ENCODE assay signal across 35 mouse cellular contexts in the genomic region with DNA sequence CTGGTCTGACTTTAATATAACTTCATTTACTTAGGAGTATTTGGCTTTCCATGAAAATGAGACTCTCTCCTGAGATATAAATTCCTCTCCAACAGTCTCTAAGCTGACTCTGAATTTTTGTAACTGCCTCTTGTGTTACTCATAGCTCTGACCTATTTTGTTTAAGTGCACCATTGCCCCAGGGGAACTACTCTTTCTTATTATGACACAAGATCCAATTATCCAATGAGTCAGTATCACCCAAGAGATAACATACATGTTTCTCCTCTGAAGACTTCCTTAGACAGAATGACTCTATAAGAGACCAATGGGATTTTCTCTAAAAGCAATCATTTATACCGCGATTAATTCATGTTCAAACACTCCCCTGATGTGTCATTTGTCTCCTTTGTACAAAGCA.
DNase-seq lines count a peak whose midpoint lies in the region; ATAC-seq and TF ChIP-seq lines count a peak whose summit lies in the region.
"Had no signal": no experiment of that assay in that cellular context is flagged by ENCODE, and none has a peak within 500 bp of the region (broad histone marks: within the 10 kb centered on the region; RNA-seq: fewer than 3 reads in every experiment).

No protein-coding gene starts in this region.

- H3K4me3 ChIP-seq in embryonic facial prominence, embryonic 14.5 days (ENCODE audit: low read depth, low read length): no peak overlapping the region
- no peak overlapping the region for H3K4me3 ChIP-seq in embryonic facial prominence, embryonic 10.5 days
- H3K4me3 ChIP-seq: embryonic facial prominence, embryonic 15.5 days; erythroblast, embryonic 14.5 days; forebrain, embryonic 13.5 days; gastrocnemius, adult 2 months; heart, embryonic 12.5 days; heart, embryonic 15.5 days; hindbrain, embryonic 10.5 days had no signal

- H3K27me3 ChIP-seq in embryonic facial prominence, embryonic 14.5 days (replicated peaks; ENCODE audit: control insufficient read depth, insufficient read depth, low read length): 0 out of 2 replicates have a peak, but pooled peaks cover 2% of the 10 kb centered on the region
- H3K27me3 ChIP-seq in embryonic facial prominence, embryonic 10.5 days (replicated peaks; ENCODE audit: low read depth, poor library complexity, severe bottlenecking): no peaks in the 10 kb centered on the region
- H3K27me3 ChIP-seq: embryonic facial prominence, embryonic 15.5 days; forebrain, embryonic 13.5 days; heart, embryonic 12.5 days; heart, embryonic 15.5 days had no signal

- no peaks in the 10 kb centered on the region for H3K9me3 ChIP-seq in embryonic facial prominence, embryonic 14.5 days (ENCODE audit: control insufficient read depth, low read length)
- no peaks in the 10 kb centered on the region for H3K9me3 ChIP-seq in embryonic facial prominence, embryonic 10.5 days
- H3K9me3 ChIP-seq: embryonic facial prominence, embryonic 15.5 days; forebrain, embryonic 13.5 days; heart, embryonic 12.5 days; heart, embryonic 15.5 days; hindbrain, embryonic 10.5 days had no signal

- H3K27ac ChIP-seq in embryonic facial prominence, embryonic 14.5 days (replicated peaks; ENCODE audit: low read depth, low read length): no peak overlapping the region
- no peak overlapping the region for H3K27ac ChIP-seq in embryonic facial prominence, embryonic 10.5 days (replicated peaks)
- H3K27ac ChIP-seq: embryonic facial prominence, embryonic 15.5 days; forebrain, embryonic 13.5 days; gastrocnemius, adult 2 months; heart, embryonic 15.5 days; hindbrain, embryonic 10.5 days; hindbrain, embryonic 14.5 days; hindbrain, postnatal 0 days had no signal

- DNase-seq in embryonic facial prominence, embryonic 14.5 days (ENCODE audit: low spot score): peak; percentile 50
- DNase-seq in embryonic facial prominence, embryonic 10.5 days (ENCODE audit: low spot score): no peak
- peak; percentile 49 for DNase-seq in NIH3T3 (ENCODE audit: low read depth)
- peak; percentile 5 for DNase-seq in brain, embryonic 14.5 days (ENCODE audit: low read depth)
- peak; percentile 12 for DNase-seq in retina, postnatal 1 day
- DNase-seq in urinary bladder, adult 2 months (ENCODE audit: low spot score): no peak
- DNase-seq in testis, postnatal 14 days (ENCODE audit: low spot score): no peak
- DNase-seq in layer of hippocampus, postnatal 14 days (ENCODE audit: low spot score in 2 of 2): no peak
- DNase-seq: adrenal gland, adult 8-10 months; adrenal gland, postnatal 25 days; B cell, adult 2 months; cerebellum, adult 11-12 months; cerebellum, adult 8-10 months; cerebellum, postnatal 10 days; cerebellum, postnatal 36 days; embryo, embryonic 11 days; forebrain, postnatal 0 days; gastrocnemius, adult 2 months; gastrocnemius, postnatal 25 days; heart, adult 18-20 months; heart, postnatal 10 days; heart, postnatal 36 days; kidney, adult 18-20 months had no signal

- no peak overlapping the region for H3K9ac ChIP-seq in embryonic facial prominence, embryonic 14.5 days (ENCODE audit: low read depth, low read length)
- H3K9ac ChIP-seq: embryonic facial prominence, embryonic 15.5 days; forebrain, embryonic 13.5 days; forebrain, postnatal 0 days; heart, embryonic 12.5 days; heart, embryonic 15.5 days; hindbrain, embryonic 14.5 days had no signal

- ATAC-seq in embryonic facial prominence, embryonic 14.5 days (ENCODE audit: low read depth): 0 out of 2 replicates have a peak, but pooled peaks have one; percentile 57
- ATAC-seq: activated CD4-positive, CD25-positive, alpha-beta regulatory T cell, adult 4 months; CD4-positive, CD25-positive, alpha-beta regulatory T cell, adult 4 months; forebrain, embryonic 13.5 days; forebrain, postnatal 0 days; hindbrain, postnatal 0 days; inflammation-experienced regulatory T-cells, adult 6 months; intestine, embryonic 16.5 days had no signal

- H3K36me3 ChIP-seq in embryonic facial prominence, embryonic 14.5 days (ENCODE audit: control insufficient read depth, insufficient read depth, low read length): no peaks in the 10 kb centered on the region
- no peaks in the 10 kb centered on the region for H3K36me3 ChIP-seq in embryonic facial prominence, embryonic 10.5 days (replicated peaks)
- H3K36me3 ChIP-seq: embryonic facial prominence, embryonic 15.5 days; heart, embryonic 12.5 days; heart, embryonic 15.5 days; hindbrain, embryonic 10.5 days had no signal

- 86% methylated on average over 2 of the region's 2 CpGs for WGBS in embryonic facial prominence, embryonic 14.5 days
- WGBS in embryonic facial prominence, embryonic 10.5 days: 88% methylated on average over 2 of the region's 2 CpGs

- no peaks in the 10 kb centered on the region for H3K4me1 ChIP-seq in embryonic facial prominence, embryonic 14.5 days (ENCODE audit: control insufficient read depth, insufficient read depth, low read length)
- no peaks in the 10 kb centered on the region for H3K4me1 ChIP-seq in embryonic facial prominence, embryonic 10.5 days
- H3K4me1 ChIP-seq: embryonic facial prominence, embryonic 15.5 days; forebrain, embryonic 13.5 days; heart, embryonic 12.5 days; heart, embryonic 15.5 days; hindbrain, embryonic 10.5 days had no signal

- no peak for TF ChIP-seq POLR2A in brain, embryonic 14.5 days (IDR thresholded peaks at IDR 0.05; ENCODE audit: borderline replicate concordance, extremely low read depth, insufficient read depth, insufficient read length, poor library complexity, severe bottlenecking)

- no peak overlapping the region for H3K4me2 ChIP-seq in embryonic facial prominence, embryonic 14.5 days (ENCODE audit: low read depth, low read length)
- H3K4me2 ChIP-seq: embryonic facial prominence, embryonic 15.5 days; forebrain, embryonic 13.5 days; heart, embryonic 12.5 days; heart, embryonic 15.5 days; hindbrain, embryonic 14.5 days had no signal

- TF ChIP-seq CTCF in brain, embryonic 14.5 days (IDR thresholded peaks at IDR 0.05; ENCODE audit: borderline replicate concordance, extremely low read depth, insufficient read depth, insufficient read length): no peak

Comparison
In these comparisons a context has a peak if more than half of its experiments do, and no peak if none do; other contexts are left out.
1. DNase-seq: peak in embryonic facial prominence, embryonic 14.5 days (single experiment), NIH3T3 (single experiment), brain, embryonic 14.5 days (single experiment) and retina, postnatal 1 day (single experiment); none in embryonic facial prominence, embryonic 10.5 days (single experiment), urinary bladder, adult 2 months (single experiment), testis, postnatal 14 days (single experiment) and layer of hippocampus, postnatal 14 days (0 of 2).